Mouse (Mus musculus): Measurements from ENCODE around the gene Wdpcp. TPM values are rescaled to one million over a fixed set of nuclear protein-coding genes. Genes with fewer than 3 reads are reported as not detected.

The Wdpcp gene
- polyA plus RNA-seq, 1 experiment from 2014 or later = 13.1 TPM

DNA sequence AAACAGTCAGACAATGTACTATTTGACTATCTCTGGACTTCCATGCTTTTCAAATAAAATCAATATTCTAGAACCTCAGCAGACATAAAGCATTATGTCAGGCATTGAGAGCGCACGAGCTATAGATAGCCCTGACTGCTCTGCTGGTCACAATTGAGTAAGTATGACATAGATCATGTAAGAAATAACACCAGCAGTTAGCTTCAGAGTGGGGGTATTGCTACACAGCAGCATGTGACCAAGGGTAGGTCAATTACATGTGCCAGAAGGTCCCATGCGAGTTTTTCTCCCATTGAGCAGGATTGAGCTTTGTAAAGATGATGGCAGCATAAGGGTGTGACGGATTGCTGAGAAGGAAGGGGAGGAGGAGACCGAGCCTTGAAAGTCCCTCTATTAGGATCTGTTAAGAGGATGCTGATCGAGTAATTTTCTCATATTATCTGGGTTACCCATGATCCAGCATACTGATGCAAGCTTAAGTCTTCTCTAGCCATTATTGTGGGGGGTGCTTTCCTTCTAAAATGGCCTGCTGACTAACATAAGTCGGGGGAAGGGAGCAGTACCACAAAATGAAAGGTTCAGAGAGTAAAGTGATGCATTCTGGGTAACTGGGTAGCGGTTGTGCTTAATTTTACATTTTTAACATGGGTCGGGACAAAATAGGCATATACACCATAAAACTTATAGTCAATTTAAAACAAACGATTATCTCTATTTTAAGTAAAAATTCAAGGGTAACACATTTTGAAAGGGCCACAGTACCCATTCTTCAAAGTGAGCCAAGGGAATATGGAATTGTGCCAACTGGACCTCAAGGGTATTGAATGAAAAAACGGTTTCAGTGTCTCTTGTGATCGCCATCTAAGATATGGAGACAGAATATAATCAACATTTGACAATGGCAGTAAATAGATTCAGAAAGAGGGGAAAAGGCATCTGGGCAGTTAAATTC lies 21.5 kb upstream of the Wdpcp start:
- Histone ChIP-seq H3K4me1 (replicated peaks) (no peaks in the 10 kb centered on the region), H3K27ac (no peak overlapping the region), H3K4me2 (replicated peaks) (no peak overlapping the region), H3K4me3 (replicated peaks) (no peak overlapping the region), H3K9me3 (no peaks in the 10 kb centered on the region), H3K9ac (replicated peaks) (no peak overlapping the region), H3K36me3 (peaks cover 7% of the 10 kb centered on the region; the same call in 1 of the 2 replicates), H3K27me3 (no peaks in the 10 kb centered on the region)
- 0 out of 2 replicates have a peak, but pooled peaks have one; percentile 17 for ATAC-seq
- WGBS = 84% methylated on average over 12 of the region's 12 CpGs

- H3K4me3 ChIP-seq (replicated peaks) = no peak overlapping the region
- peaks cover 10% of the 10 kb centered on the region; the same call in 1 of the 2 replicates for H3K36me3 ChIP-seq
- H3K4me1 ChIP-seq (replicated peaks) = no peaks in the 10 kb centered on the region
- no peaks in the 10 kb centered on the region for H3K27me3 ChIP-seq
- H3K9ac ChIP-seq (replicated peaks) = no peak overlapping the region
- no peak for ATAC-seq
- H3K27ac ChIP-seq = no peak overlapping the region
- no peak overlapping the region for H3K4me2 ChIP-seq (replicated peaks)
- no peaks in the 10 kb centered on the region for H3K9me3 ChIP-seq
- 89% methylated on average over 3 of the region's 3 CpGs for WGBS
Observed at GRCm38 (mm10) chr11:21552049-21552448, 20.0 kb upstream of the Wdpcp start.

- no peaks in the 10 kb centered on the region for H3K27me3 ChIP-seq
- no peak overlapping the region for H3K4me3 ChIP-seq (replicated peaks)
- no peaks in the 10 kb centered on the region for H3K9me3 ChIP-seq
- peaks cover 69% of the 10 kb centered on the region for H3K36me3 ChIP-seq
- H3K9ac ChIP-seq (replicated peaks) = no peak overlapping the region
- H3K4me1 ChIP-seq (replicated peaks) = no peaks in the 10 kb centered on the region
- no peak for ATAC-seq
- no peak overlapping the region for H3K4me2 ChIP-seq (replicated peaks)
- WGBS = 94% methylated on average over 11 of the region's 11 CpGs
- H3K27ac ChIP-seq = no peak overlapping the region
Observed at GRCm38 (mm10) chr11:21559727-21560126, 12.3 kb upstream of the Wdpcp start.

DNA sequence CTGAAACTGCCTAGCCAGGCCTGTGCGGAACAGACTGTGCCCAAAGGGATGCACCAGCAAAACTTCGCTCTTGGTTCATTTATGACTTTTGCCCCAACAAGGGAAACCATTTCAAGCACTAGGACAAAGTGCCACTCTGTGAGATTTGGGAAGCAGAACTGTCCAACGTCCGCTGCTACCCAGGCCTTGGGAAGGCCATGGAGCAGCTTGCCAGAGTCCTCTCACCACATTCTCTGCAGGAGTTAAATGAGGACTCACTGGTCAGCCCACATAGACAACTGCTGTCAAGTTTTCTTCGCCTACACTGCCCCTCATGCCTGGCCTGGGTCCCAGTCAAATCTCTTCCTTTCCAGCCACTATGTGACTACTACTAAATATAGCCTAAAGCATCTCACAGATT lies 10.7 kb upstream of the Wdpcp start:
- H3K9ac ChIP-seq (replicated peaks) = no peak overlapping the region
- H3K36me3 ChIP-seq = peaks cover 73% of the 10 kb centered on the region
- no peak overlapping the region for H3K27ac ChIP-seq
- 92% methylated on average over 5 of the region's 5 CpGs for WGBS
- no peaks in the 10 kb centered on the region for H3K4me1 ChIP-seq (replicated peaks)
- H3K27me3 ChIP-seq = no peaks in the 10 kb centered on the region
- no peak overlapping the region for H3K4me2 ChIP-seq (replicated peaks)
- ATAC-seq = no peak
- H3K4me3 ChIP-seq (replicated peaks) = no peak overlapping the region
- no peaks in the 10 kb centered on the region for H3K9me3 ChIP-seq

DNA sequence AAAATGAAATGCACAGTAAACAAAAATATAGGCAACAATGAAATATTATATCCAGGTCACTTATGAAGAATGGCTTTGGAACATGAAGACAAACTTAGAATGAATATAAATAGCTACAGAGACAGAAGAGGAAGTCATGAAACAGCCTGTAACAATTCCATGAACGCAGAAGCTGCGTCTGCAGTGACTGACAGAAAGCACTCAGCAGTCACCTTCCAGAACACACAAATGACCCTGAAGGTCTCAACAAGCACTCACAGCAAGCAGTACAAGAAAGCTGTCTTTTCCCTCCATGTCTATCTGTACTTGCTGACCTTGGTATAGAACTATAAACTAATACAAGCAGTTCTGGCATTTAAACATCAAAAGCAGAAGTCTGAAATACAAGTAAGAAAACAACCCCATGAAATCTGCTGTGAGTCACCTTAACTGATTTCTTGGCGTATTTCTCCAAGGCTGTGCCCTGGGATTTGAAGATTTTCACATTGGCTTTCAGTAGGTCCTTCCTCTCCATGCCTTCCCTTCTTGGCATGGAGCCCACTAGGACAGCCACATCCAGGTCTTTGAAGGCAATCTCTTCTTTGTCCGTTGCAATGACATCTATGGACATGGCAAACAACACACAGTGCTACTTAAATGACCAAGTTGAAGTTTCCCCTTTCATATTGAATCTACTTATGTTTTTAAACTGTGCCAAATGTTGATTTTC lies 8.3 kb upstream of the Wdpcp start:
- 92% methylated on average over 4 of the region's 4 CpGs for WGBS
- H3K36me3 ChIP-seq = peaks cover 56% of the 10 kb centered on the region
- no peak for ATAC-seq
- no peak overlapping the region for H3K4me2 ChIP-seq (replicated peaks)
- no peak overlapping the region for H3K27ac ChIP-seq
- no peaks in the 10 kb centered on the region for H3K27me3 ChIP-seq
- no peak overlapping the region for H3K4me3 ChIP-seq (replicated peaks)
- no peaks in the 10 kb centered on the region for H3K9me3 ChIP-seq
- peaks cover 3% of the 10 kb centered on the region for H3K4me1 ChIP-seq (replicated peaks)
- no peak overlapping the region for H3K9ac ChIP-seq (replicated peaks)

- H3K4me2 ChIP-seq (replicated peaks) = no peak overlapping the region
- H3K27ac ChIP-seq = no peak overlapping the region
- H3K9me3 ChIP-seq = no peaks in the 10 kb centered on the region
- H3K36me3 ChIP-seq = peaks cover 46% of the 10 kb centered on the region
- peaks cover 12% of the 10 kb centered on the region for H3K4me1 ChIP-seq (replicated peaks)
- H3K9ac ChIP-seq (replicated peaks) = no peak overlapping the region
- H3K27me3 ChIP-seq = no peaks in the 10 kb centered on the region
- ATAC-seq = no peak
- no peak overlapping the region for H3K4me3 ChIP-seq (replicated peaks)
- 92% methylated on average over 9 of the region's 9 CpGs for WGBS
Observed at GRCm38 (mm10) chr11:21564681-21565405, 7.2 kb upstream of the Wdpcp start.

GRCm38 (mm10) chr11:21566934-21567333 lies 5.1 kb upstream of the Wdpcp start:
- H3K36me3 ChIP-seq = peaks cover 28% of the 10 kb centered on the region
- WGBS = 95% methylated on average over 6 of the region's 6 CpGs
- peaks cover 22% of the 10 kb centered on the region for H3K4me1 ChIP-seq (replicated peaks)
- no peaks in the 10 kb centered on the region for H3K27me3 ChIP-seq
- H3K4me2 ChIP-seq (replicated peaks) = no peak overlapping the region
- no peaks in the 10 kb centered on the region for H3K9me3 ChIP-seq
- H3K4me3 ChIP-seq (replicated peaks) = no peak overlapping the region
- no peak overlapping the region for H3K27ac ChIP-seq
- H3K9ac ChIP-seq (replicated peaks) = no peak overlapping the region
- no peak for ATAC-seq

GRCm38 (mm10) chr11:21567733-21568132 lies 4.3 kb upstream of the Wdpcp start:
- Histone ChIP-seq H3K27me3 (no peaks in the 10 kb centered on the region), H3K27ac (no peak overlapping the region), H3K36me3 (peaks cover 25% of the 10 kb centered on the region), H3K4me3 (replicated peaks) (no peak overlapping the region), H3K4me1 (replicated peaks) (peaks cover 26% of the 10 kb centered on the region), H3K9ac (replicated peaks) (no peak overlapping the region), H3K4me2 (replicated peaks) (no peak overlapping the region), H3K9me3 (no peaks in the 10 kb centered on the region)
- 97% methylated on average over 1 of the region's 1 CpGs for WGBS
- no peak for ATAC-seq

- peaks cover 30% of the 10 kb centered on the region for H3K4me1 ChIP-seq (replicated peaks)
- H3K27me3 ChIP-seq = no peaks in the 10 kb centered on the region
- no peak overlapping the region; the same call in 1 of the 2 replicates for H3K4me2 ChIP-seq (replicated peaks)
- peaks cover 13% of the 10 kb centered on the region for H3K36me3 ChIP-seq
- H3K4me3 ChIP-seq (replicated peaks) = no peak overlapping the region; the same call in 1 of the 2 replicates
- peak overlapping the region; percentile 17; the same call in 1 of the 2 replicates for H3K27ac ChIP-seq
- no peaks in the 10 kb centered on the region for H3K9me3 ChIP-seq
- WGBS = 76% methylated on average over 5 of the region's 5 CpGs
- no peak for ATAC-seq
- H3K9ac ChIP-seq (replicated peaks) = no peak overlapping the region
Observed at GRCm38 (mm10) chr11:21569002-21569401, 3.0 kb upstream of the Wdpcp start.

GRCm38 (mm10) chr11:21569456-21570108 lies 2.5 kb upstream of the Wdpcp start:
- 45% methylated on average over 3 of the region's 3 CpGs for WGBS
- ATAC-seq = no peak
- no peaks in the 10 kb centered on the region for H3K9me3 ChIP-seq
- H3K27me3 ChIP-seq = no peaks in the 10 kb centered on the region
- H3K9ac ChIP-seq (replicated peaks) = no peak overlapping the region
- peak overlapping the region; percentile 17; the same call in 1 of the 2 replicates for H3K27ac ChIP-seq
- peaks cover 30% of the 10 kb centered on the region for H3K4me1 ChIP-seq (replicated peaks)
- H3K36me3 ChIP-seq = peaks cover 12% of the 10 kb centered on the region
- H3K4me2 ChIP-seq (replicated peaks) = peak overlapping the region; percentile 43
- peak overlapping the region; percentile 84 for H3K4me3 ChIP-seq (replicated peaks)

DNA sequence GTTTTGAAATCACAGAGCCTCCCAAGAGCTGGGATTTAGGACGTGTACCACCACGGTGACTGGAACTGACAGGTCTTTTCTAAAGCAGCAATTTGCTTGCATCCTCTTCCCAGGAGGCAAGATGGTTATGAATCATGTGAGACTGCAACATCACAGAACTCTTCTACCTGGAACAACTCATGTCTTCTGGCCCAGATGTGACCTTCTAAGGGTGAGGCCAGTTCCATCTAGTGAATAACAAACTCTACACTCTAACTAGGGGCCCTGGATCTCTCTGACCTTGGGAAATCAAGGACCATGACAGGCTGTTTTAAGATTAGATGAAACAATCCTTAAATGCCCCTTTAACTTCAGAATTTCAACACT lies 1.9 kb upstream of the Wdpcp start:
- Histone ChIP-seq H3K36me3 (peaks cover 8% of the 10 kb centered on the region), H3K9me3 (no peaks in the 10 kb centered on the region), H3K27ac (no peak overlapping the region), H3K4me1 (replicated peaks) (peaks cover 30% of the 10 kb centered on the region), H3K27me3 (no peaks in the 10 kb centered on the region), H3K4me2 (replicated peaks) (peak overlapping the region; percentile 43), H3K9ac (replicated peaks) (peak overlapping the region; percentile 51; the same call in 1 of the 2 replicates), H3K4me3 (replicated peaks) (peak overlapping the region; percentile 84; the same call in 1 of the 2 replicates)
- no peak for ATAC-seq
- WGBS = 43% methylated on average over 2 of the region's 2 CpGs
